ENCODE assay signal across 9 mouse cellular contexts in genomic region chr13:39011696-39012095, GRCm38 (mm10). TPM values are rescaled to one million over a fixed set of nuclear protein-coding genes. Genes with fewer than 3 reads are reported as not detected.
A peak's percentile ranks its signal among the peaks of the same experiment; 100 is the strongest.
DNase-seq lines count a peak whose midpoint lies in the region; ATAC-seq and TF ChIP-seq lines count a peak whose summit lies in the region.
"Had no signal": no experiment of that assay in that cellular context is flagged by ENCODE, and none has a peak within 500 bp of the region (broad histone marks: within the 10 kb centered on the region; RNA-seq: fewer than 3 reads in every experiment).

No protein-coding gene starts in this region.

- 3% methylated on average over 8 of the region's 8 CpGs for WGBS in forebrain, embryonic 10.5 days
- WGBS in heart, embryonic 15.5 days: 3% methylated on average over 8 of the region's 8 CpGs
- 13% methylated on average over 8 of the region's 8 CpGs for WGBS in liver, embryonic 12.5 days (ENCODE audit: insufficient replicate concordance)
- WGBS in neural tube, embryonic 12.5 days: 5% methylated on average over 8 of the region's 8 CpGs

- H3K36me3 ChIP-seq in forebrain, embryonic 10.5 days (replicated peaks): no peaks in the 10 kb centered on the region
- H3K36me3 ChIP-seq in heart, embryonic 15.5 days: no peaks in the 10 kb centered on the region
- H3K36me3 ChIP-seq in liver, embryonic 12.5 days: no peaks in the 10 kb centered on the region
- H3K36me3 ChIP-seq in neural tube, embryonic 12.5 days: no peaks in the 10 kb centered on the region
- no peaks in the 10 kb centered on the region for H3K36me3 ChIP-seq in testis, adult 2 months (ENCODE audit: control insufficient read depth, insufficient read depth, low read length)

- H3K4me2 ChIP-seq in heart, embryonic 15.5 days: peak overlapping the region; percentile 62
- peak overlapping the region; percentile 39 for H3K4me2 ChIP-seq in liver, embryonic 12.5 days
- H3K4me2 ChIP-seq in neural tube, embryonic 12.5 days (replicated peaks): peak overlapping the region; percentile 46

- H3K9ac ChIP-seq in heart, embryonic 15.5 days: peak overlapping the region; percentile 27; the same call in 1 of the 2 replicates
- no peak overlapping the region for H3K9ac ChIP-seq in liver, embryonic 12.5 days
- no peak overlapping the region for H3K9ac ChIP-seq in neural tube, embryonic 12.5 days

- TF ChIP-seq CTCF in testis, adult 2 months (IDR thresholded peaks at IDR 0.05; ENCODE audit: control insufficient read depth, insufficient read depth, insufficient replicate concordance, low read depth, low read length): peak; percentile 88

- H3K27me3 ChIP-seq in forebrain, embryonic 10.5 days (ENCODE audit: poor library complexity, severe bottlenecking): no peaks in the 10 kb centered on the region
- no peaks in the 10 kb centered on the region for H3K27me3 ChIP-seq in heart, embryonic 15.5 days
- H3K27me3 ChIP-seq in liver, embryonic 12.5 days (replicated peaks): no peaks in the 10 kb centered on the region
- H3K27me3 ChIP-seq in neural tube, embryonic 12.5 days (replicated peaks): no peaks in the 10 kb centered on the region
- H3K27me3 ChIP-seq in testis, adult 2 months (ENCODE audit: control insufficient read depth, insufficient read depth, low read length): no peaks in the 10 kb centered on the region

- peak; percentile 79 for DNase-seq in CD4-positive, CD25-positive, alpha-beta regulatory T cell, adult 2 months (ENCODE audit: low read depth, low spot score)
- DNase-seq in brain, embryonic 18.5 days (ENCODE audit: low read depth, low spot score): peak; percentile 42
- peak; percentile 78 for DNase-seq in forebrain, embryonic 10.5 days (ENCODE audit: extremely low spot score, low spot score)
- DNase-seq in kidney, postnatal 14 days: peak; percentile 77

- peak overlapping the region; percentile 37 for H3K4me3 ChIP-seq in forebrain, embryonic 10.5 days
- H3K4me3 ChIP-seq in heart, embryonic 15.5 days: peak overlapping the region; percentile 32
- no peak overlapping the region for H3K4me3 ChIP-seq in liver, embryonic 12.5 days
- no peak overlapping the region for H3K4me3 ChIP-seq in neural tube, embryonic 12.5 days
- no peak overlapping the region; the same call in 1 of the 2 replicates for H3K4me3 ChIP-seq in testis, adult 2 months (ENCODE audit: control insufficient read depth, low read depth, low read length)
- H3K4me3 ChIP-seq: erythroblast, embryonic 14.5 days had no signal

- peak overlapping the region; percentile 65 for H3K27ac ChIP-seq in forebrain, embryonic 10.5 days
- no peak overlapping the region for H3K27ac ChIP-seq in heart, embryonic 15.5 days
- no peak overlapping the region for H3K27ac ChIP-seq in liver, embryonic 12.5 days
- H3K27ac ChIP-seq in neural tube, embryonic 12.5 days: no peak overlapping the region
- H3K27ac ChIP-seq in testis, adult 2 months (ENCODE audit: control insufficient read depth, insufficient read depth, low read depth, low read length): no peak overlapping the region

- 0 out of 2 replicates have a peak, but pooled peaks have one; percentile 10 for ATAC-seq in heart, embryonic 15.5 days (replicated peaks; ENCODE audit: insufficient number of reproducible peaks, insufficient read depth, low FRiP score, low read depth)
- no peak for ATAC-seq in liver, embryonic 12.5 days
- ATAC-seq in neural tube, embryonic 12.5 days (ENCODE audit: low FRiP score, low read depth): 0 out of 2 replicates have a peak, but pooled peaks have one; percentile 58

- no peak for TF ChIP-seq POLR2A in testis, adult 2 months (IDR thresholded peaks at IDR 0.05; ENCODE audit: control insufficient read depth, low read depth, low read length)

- H3K9me3 ChIP-seq in forebrain, embryonic 10.5 days: no peaks in the 10 kb centered on the region
- no peaks in the 10 kb centered on the region for H3K9me3 ChIP-seq in heart, embryonic 15.5 days (replicated peaks)
- H3K9me3 ChIP-seq in liver, embryonic 12.5 days (replicated peaks): no peaks in the 10 kb centered on the region
- H3K9me3 ChIP-seq in neural tube, embryonic 12.5 days: no peaks in the 10 kb centered on the region

- peaks cover 6% of the 10 kb centered on the region for H3K4me1 ChIP-seq in forebrain, embryonic 10.5 days
- peaks cover 5% of the 10 kb centered on the region for H3K4me1 ChIP-seq in heart, embryonic 15.5 days (replicated peaks)
- no peaks in the 10 kb centered on the region for H3K4me1 ChIP-seq in liver, embryonic 12.5 days
- no peaks in the 10 kb centered on the region for H3K4me1 ChIP-seq in neural tube, embryonic 12.5 days
- H3K4me1 ChIP-seq in testis, adult 2 months (ENCODE audit: control insufficient read depth, insufficient read depth, low read length): peaks cover 2% of the 10 kb centered on the region; the same call in 1 of the 2 replicates

RNA-seq across cellular contexts. Expression of gene Slc35b3, which starts 51.0 kb away (rescaled TPM):
- 23.6 and 27.3 TPM in 2 replicates for polyA plus RNA-seq in forebrain, embryonic 10.5 days (2016; fragmentation: Nextera tagmentation; extraction: Ambion mirVana)
- polyA plus RNA-seq in heart, embryonic 15.5 days (2015; fragmentation: Nextera tagmentation; extraction: Ambion mirVana): 20.6 and 22.7 TPM in 2 replicates
- polyA plus RNA-seq in liver, embryonic 12.5 days (2016; fragmentation: Nextera tagmentation; extraction: Ambion mirVana): 16.0 and 17.4 TPM in 2 replicates
- polyA plus RNA-seq in neural tube, embryonic 12.5 days (2016; fragmentation: Nextera tagmentation; extraction: Ambion mirVana): 32.8 and 33.4 TPM in 2 replicates
- 11.1 and 14.2 TPM in 2 replicates for polyA plus RNA-seq in testis, adult 2 months (2012; rRNA removed)

Comparison
In these comparisons a context has a peak if more than half of its experiments do, and no peak if none do; other contexts are left out.
1. H3K4me3 ChIP-seq: peak in forebrain, embryonic 10.5 days (single experiment) and heart, embryonic 15.5 days (single experiment); none in liver, embryonic 12.5 days (single experiment), neural tube, embryonic 12.5 days (single experiment) and testis, adult 2 months (single experiment).
2. Peak in every context shown above with its lines, with median percentiles within 50 percentile points of each other: DNase-seq and H3K4me2 ChIP-seq.